Mouse (Mus musculus): ENCODE measurements around the gene Ptgfrn. TPM values are rescaled to one million over a fixed set of nuclear protein-coding genes. Genes with fewer than 3 reads are reported as not detected.

Gene Ptgfrn
- polyA plus RNA-seq, 1 experiment from 2014 or later, result 6.3 TPM

- peaks cover 11% of the 10 kb centered on the region; the same call in 1 of the 2 replicates for H3K4me1 ChIP-seq
- no peak overlapping the region for H3K27ac ChIP-seq
- H3K4me3 ChIP-seq, result no peak overlapping the region
- no peak for ATAC-seq (ENCODE audit: insufficient number of reproducible peaks, insufficient read depth, low FRiP score, low TSS enrichment)
- H3K9me3 ChIP-seq, result no peaks in the 10 kb centered on the region
- no peaks in the 10 kb centered on the region for H3K27me3 ChIP-seq
- H3K9ac ChIP-seq, result no peak overlapping the region
- 0 out of 2 replicates have a peak, but pooled peaks cover 7% of the 10 kb centered on the region for H3K36me3 ChIP-seq
- 93% methylated on average over 7 of the region's 7 CpGs for WGBS
- H3K4me2 ChIP-seq (replicated peaks), result no peak overlapping the region
Observed at GRCm38 (mm10) chr3:101101184-101101583, 8.9 kb downstream of the Ptgfrn start.

GRCm38 (mm10) chr3:101099701-101100357 lies 10.2 kb downstream of the Ptgfrn start:
- no peaks in the 10 kb centered on the region for H3K9me3 ChIP-seq
- H3K36me3 ChIP-seq, result 0 out of 2 replicates have a peak, but pooled peaks cover 7% of the 10 kb centered on the region
- H3K9ac ChIP-seq, result no peak overlapping the region
- no peak overlapping the region for H3K4me3 ChIP-seq
- no peaks in the 10 kb centered on the region for H3K27me3 ChIP-seq
- no peak overlapping the region for H3K4me2 ChIP-seq (replicated peaks)
- peaks cover 3% of the 10 kb centered on the region; the same call in 1 of the 2 replicates for H3K4me1 ChIP-seq
- ATAC-seq (ENCODE audit: insufficient number of reproducible peaks, insufficient read depth, low FRiP score, low TSS enrichment), result no peak
- 78% methylated on average over 9 of the region's 9 CpGs for WGBS
- no peak overlapping the region for H3K27ac ChIP-seq

- Histone ChIP-seq H3K4me3 (no peak overlapping the region), H3K27me3 (no peaks in the 10 kb centered on the region), H3K27ac (no peak overlapping the region), H3K9me3 (no peaks in the 10 kb centered on the region), H3K4me1 (peaks cover 2% of the 10 kb centered on the region; the same call in 1 of the 2 replicates), H3K9ac (no peak overlapping the region), H3K4me2 (replicated peaks) (no peak overlapping the region), H3K36me3 (0 out of 2 replicates have a peak, but pooled peaks cover 7% of the 10 kb centered on the region)
- WGBS, result 55% methylated on average over 4 of the region's 4 CpGs
- ATAC-seq (ENCODE audit: insufficient number of reproducible peaks, insufficient read depth, low FRiP score, low TSS enrichment), result no peak
Observed at GRCm38 (mm10) chr3:101098073-101098472, 12.0 kb downstream of the Ptgfrn start.

- Histone ChIP-seq H3K9me3 (no peaks in the 10 kb centered on the region), H3K4me3 (no peak overlapping the region), H3K27ac (no peak overlapping the region), H3K36me3 (0 out of 2 replicates have a peak, but pooled peaks cover 7% of the 10 kb centered on the region), H3K27me3 (no peaks in the 10 kb centered on the region), H3K4me2 (replicated peaks) (no peak overlapping the region), H3K4me1 (peaks cover 8% of the 10 kb centered on the region; the same call in 1 of the 2 replicates), H3K9ac (no peak overlapping the region)
- ATAC-seq (ENCODE audit: insufficient number of reproducible peaks, insufficient read depth, low FRiP score, low TSS enrichment), result no peak
- 66% methylated on average over 9 of the region's 9 CpGs for WGBS
Observed at GRCm38 (mm10) chr3:101097146-101097800, 12.8 kb downstream of the Ptgfrn start.

- H3K4me2 ChIP-seq (replicated peaks), result no peak overlapping the region
- WGBS, result 88% methylated on average over 5 of the region's 5 CpGs
- no peak overlapping the region for H3K4me3 ChIP-seq
- H3K9me3 ChIP-seq, result no peaks in the 10 kb centered on the region
- no peak overlapping the region for H3K9ac ChIP-seq
- ATAC-seq (ENCODE audit: insufficient number of reproducible peaks, insufficient read depth, low FRiP score, low TSS enrichment), result no peak
- H3K27me3 ChIP-seq, result no peaks in the 10 kb centered on the region
- H3K27ac ChIP-seq, result no peak overlapping the region
- 0 out of 2 replicates have a peak, but pooled peaks cover 7% of the 10 kb centered on the region for H3K36me3 ChIP-seq
- H3K4me1 ChIP-seq, result peaks cover 8% of the 10 kb centered on the region; the same call in 1 of the 2 replicates
Observed at GRCm38 (mm10) chr3:101095761-101096449, 14.2 kb downstream of the Ptgfrn start.

- ATAC-seq (ENCODE audit: insufficient number of reproducible peaks, insufficient read depth, low FRiP score, low TSS enrichment), result no peak
- Histone ChIP-seq H3K4me1 (peaks cover 10% of the 10 kb centered on the region; the same call in 1 of the 2 replicates), H3K27ac (no peak overlapping the region), H3K4me2 (replicated peaks) (no peak overlapping the region), H3K9me3 (no peaks in the 10 kb centered on the region), H3K27me3 (no peaks in the 10 kb centered on the region), H3K36me3 (no peaks in the 10 kb centered on the region), H3K9ac (no peak overlapping the region), H3K4me3 (no peak overlapping the region)
- WGBS, result 65% methylated on average over 13 of the region's 13 CpGs
Observed at GRCm38 (mm10) chr3:101092202-101092601, 17.9 kb downstream of the Ptgfrn start.

- 0 out of 2 replicates have a peak, but pooled peaks cover 7% of the 10 kb centered on the region for H3K4me1 ChIP-seq
- ATAC-seq (ENCODE audit: insufficient number of reproducible peaks, insufficient read depth, low FRiP score, low TSS enrichment), result no peak
- no peaks in the 10 kb centered on the region for H3K27me3 ChIP-seq
- H3K9ac ChIP-seq, result no peak overlapping the region
- H3K36me3 ChIP-seq, result no peaks in the 10 kb centered on the region
- no peak overlapping the region for H3K4me3 ChIP-seq
- H3K4me2 ChIP-seq (replicated peaks), result no peak overlapping the region
- WGBS, result 76% methylated on average over 7 of the region's 7 CpGs
- H3K9me3 ChIP-seq, result no peaks in the 10 kb centered on the region
- H3K27ac ChIP-seq, result no peak overlapping the region
Observed at GRCm38 (mm10) chr3:101086584-101087445, 23.3 kb downstream of the Ptgfrn start.

GRCm38 (mm10) chr3:101080925-101081324 lies 29.2 kb downstream of the Ptgfrn start:
- H3K4me3 ChIP-seq, result no peak overlapping the region
- H3K27me3 ChIP-seq, result no peaks in the 10 kb centered on the region
- no peak overlapping the region for H3K27ac ChIP-seq
- no peak for ATAC-seq (ENCODE audit: insufficient number of reproducible peaks, insufficient read depth, low FRiP score, low TSS enrichment)
- no peak overlapping the region for H3K9ac ChIP-seq
- H3K36me3 ChIP-seq, result peaks cover 35% of the 10 kb centered on the region
- H3K4me2 ChIP-seq (replicated peaks), result no peak overlapping the region
- H3K9me3 ChIP-seq, result no peaks in the 10 kb centered on the region
- 87% methylated on average over 4 of the region's 4 CpGs for WGBS
- 0 out of 2 replicates have a peak, but pooled peaks cover under 1% of the 10 kb centered on the region for H3K4me1 ChIP-seq

- no peak for ATAC-seq (ENCODE audit: insufficient number of reproducible peaks, insufficient read depth, low FRiP score, low TSS enrichment)
- 97% methylated on average over 1 of the region's 1 CpGs for WGBS
- Histone ChIP-seq H3K9ac (no peak overlapping the region), H3K9me3 (no peaks in the 10 kb centered on the region), H3K36me3 (peaks cover 38% of the 10 kb centered on the region), H3K27ac (no peak overlapping the region), H3K4me1 (no peaks in the 10 kb centered on the region; the same call in 1 of the 2 replicates), H3K4me2 (replicated peaks) (no peak overlapping the region), H3K27me3 (no peaks in the 10 kb centered on the region), H3K4me3 (no peak overlapping the region)
Observed at GRCm38 (mm10) chr3:101078344-101078743, 31.7 kb downstream of the Ptgfrn start.

- Histone ChIP-seq H3K27me3 (no peaks in the 10 kb centered on the region), H3K36me3 (peaks cover 42% of the 10 kb centered on the region), H3K4me2 (replicated peaks) (no peak overlapping the region), H3K4me1 (peaks cover 1% of the 10 kb centered on the region; the same call in 1 of the 2 replicates), H3K9ac (no peak overlapping the region), H3K27ac (no peak overlapping the region), H3K4me3 (no peak overlapping the region), H3K9me3 (no peaks in the 10 kb centered on the region)
- WGBS, result 91% methylated on average over 6 of the region's 6 CpGs
- no peak for ATAC-seq (ENCODE audit: insufficient number of reproducible peaks, insufficient read depth, low FRiP score, low TSS enrichment)
Observed at GRCm38 (mm10) chr3:101077710-101078100, 32.4 kb downstream of the Ptgfrn start.
